Mouse (Mus musculus): Measurements from ENCODE around the gene Nudt16l1.

DNA sequence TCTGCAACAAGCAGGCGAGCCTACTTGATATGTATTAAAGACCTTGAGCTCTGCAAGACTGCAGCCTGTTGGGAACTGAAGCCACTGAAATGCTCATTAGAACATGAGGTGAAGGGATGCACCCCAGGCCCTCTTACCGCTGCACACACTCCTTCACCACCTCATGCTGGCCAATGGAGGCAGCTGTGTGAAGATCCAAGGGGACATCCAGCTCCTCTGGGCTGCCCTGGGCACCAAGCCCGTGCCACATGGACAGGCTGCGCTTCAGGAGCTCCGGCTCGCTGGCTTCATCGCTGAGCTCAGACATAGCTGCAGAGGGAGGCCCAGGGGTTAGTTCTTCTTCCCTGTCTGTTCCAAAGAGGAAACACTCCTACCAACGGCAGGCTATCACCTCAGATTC lies 21.7 kb downstream of the Nudt16l1 start:
- TF ChIP-seq CTCF (IDR thresholded peaks at IDR 0.05; ENCODE audit: control insufficient read depth, insufficient read depth, low read length) (no peak), POLR2A (IDR thresholded peaks at IDR 0.05; ENCODE audit: borderline replicate concordance, control insufficient read depth, low read depth, low read length) (no peak)

Data from bone marrow, adult 2 months (tissue).